Mouse (Mus musculus): ENCODE results near the gene Cyct. TPM values are rescaled to one million over a fixed set of nuclear protein-coding genes. Genes with fewer than 3 reads are reported as not detected.

Cyct gene
- polyA plus RNA-seq, 1 experiment from 2014 or later: not detected

- peak; percentile 89 for ATAC-seq (ENCODE audit: insufficient read depth, low FRiP score, low read depth)
- H3K36me3 ChIP-seq: peaks cover 6% of the 10 kb centered on the region; the same call in 1 of the 2 replicates
- H3K4me3 ChIP-seq (replicated peaks): peak within 1 kb of the TSS; percentile 100
- H3K9me3 ChIP-seq: no peaks in the 10 kb centered on the region
- H3K27me3 ChIP-seq (replicated peaks): no peaks in the 10 kb centered on the region
- under 1% methylated on average over 61 of the region's 61 CpGs for WGBS
- H3K27ac ChIP-seq: peak within 1 kb of the TSS; percentile 61
- peaks cover 4% of the 10 kb centered on the region; the same call in 1 of the 2 replicates for H3K4me1 ChIP-seq
- peak within 1 kb of the TSS; percentile 95 for H3K4me2 ChIP-seq
- peak within 1 kb of the TSS; percentile 81 for H3K9ac ChIP-seq
Observed at GRCm38 (mm10) chr2:76369821-76370655, 9.8 kb upstream of the Cyct start, which contains the start of gene Rbm45. Gene Rbm45, plus strand, starts transcription at chr2:76369984.

GRCm38 (mm10) chr2:76368861-76369660, 8.8 kb upstream of the Cyct start:
- WGBS: 66% methylated on average over 13 of the region's 13 CpGs
- H3K9me3 ChIP-seq: no peaks in the 10 kb centered on the region
- H3K4me2 ChIP-seq: 0 out of 2 replicates have a peak overlapping the region, but pooled peaks have one; percentile 95
- no peaks in the 10 kb centered on the region; the same call in 1 of the 2 replicates for H3K36me3 ChIP-seq
- peaks cover 4% of the 10 kb centered on the region; the same call in 1 of the 2 replicates for H3K4me1 ChIP-seq
- H3K9ac ChIP-seq: no peak overlapping the region
- no peak for ATAC-seq (ENCODE audit: insufficient read depth, low FRiP score, low read depth)
- H3K27me3 ChIP-seq (replicated peaks): no peaks in the 10 kb centered on the region
- peak overlapping the region; percentile 100; the same call in 1 of the 2 replicates for H3K4me3 ChIP-seq (replicated peaks)
- H3K27ac ChIP-seq: no peak overlapping the region; the same call in 1 of the 2 replicates

GRCm38 (mm10) chr2:76367188-76367922, 7.1 kb upstream of the Cyct start:
- H3K4me3 ChIP-seq (replicated peaks): no peak overlapping the region

GRCm38 (mm10) chr2:76365811-76366210, 5.6 kb upstream of the Cyct start:
- H3K27ac ChIP-seq: no peak overlapping the region
- no peak overlapping the region for H3K4me2 ChIP-seq
- H3K27me3 ChIP-seq (replicated peaks): no peaks in the 10 kb centered on the region
- no peak overlapping the region for H3K4me3 ChIP-seq (replicated peaks)
- H3K4me1 ChIP-seq: peaks cover under 1% of the 10 kb centered on the region; the same call in 1 of the 2 replicates
- no peak for ATAC-seq (ENCODE audit: insufficient read depth, low FRiP score, low read depth)
- no peaks in the 10 kb centered on the region for H3K36me3 ChIP-seq
- H3K9ac ChIP-seq: no peak overlapping the region
- H3K9me3 ChIP-seq: no peaks in the 10 kb centered on the region
- 71% methylated on average over 4 of the region's 4 CpGs for WGBS

More at GRCm38 (mm10) chr2:76367188-76367922, 7.1 kb upstream of the Cyct start:
- H3K9me3 ChIP-seq: no peaks in the 10 kb centered on the region
- no peak for ATAC-seq (ENCODE audit: insufficient read depth, low FRiP score, low read depth)
- no peak overlapping the region for H3K27ac ChIP-seq
- no peaks in the 10 kb centered on the region for H3K27me3 ChIP-seq (replicated peaks)
- 13% methylated on average over 9 of the region's 9 CpGs for WGBS
- H3K9ac ChIP-seq: no peak overlapping the region
- peaks cover 4% of the 10 kb centered on the region; the same call in 1 of the 2 replicates for H3K4me1 ChIP-seq
- H3K4me2 ChIP-seq: no peak overlapping the region
- no peaks in the 10 kb centered on the region for H3K36me3 ChIP-seq

GRCm38 (mm10) chr2:76362111-76362510, 1.9 kb upstream of the Cyct start:
- no peaks in the 10 kb centered on the region for H3K9me3 ChIP-seq
- no peak overlapping the region for H3K27ac ChIP-seq
- H3K9ac ChIP-seq: no peak overlapping the region
- H3K36me3 ChIP-seq: no peaks in the 10 kb centered on the region
- no peaks in the 10 kb centered on the region for H3K4me1 ChIP-seq
- no peak overlapping the region for H3K4me2 ChIP-seq
- H3K27me3 ChIP-seq (replicated peaks): no peaks in the 10 kb centered on the region
- ATAC-seq (ENCODE audit: insufficient read depth, low FRiP score, low read depth): no peak
- no peak overlapping the region for H3K4me3 ChIP-seq (replicated peaks)
- WGBS: 42% methylated on average over 2 of the region's 2 CpGs

- no peak for ATAC-seq (ENCODE audit: insufficient read depth, low FRiP score, low read depth)
- Histone ChIP-seq H3K9ac (no peak overlapping the region), H3K27ac (no peak overlapping the region), H3K27me3 (replicated peaks) (no peaks in the 10 kb centered on the region), H3K9me3 (no peaks in the 10 kb centered on the region), H3K4me3 (replicated peaks) (no peak overlapping the region), H3K4me1 (no peaks in the 10 kb centered on the region), H3K4me2 (no peak overlapping the region), H3K36me3 (no peaks in the 10 kb centered on the region)
- WGBS: 74% methylated on average over 6 of the region's 6 CpGs
Observed at GRCm38 (mm10) chr2:76347839-76348238, 12.4 kb downstream of the Cyct start.

GRCm38 (mm10) chr2:76342146-76342545, 18.1 kb downstream of the Cyct start:
- Histone ChIP-seq H3K4me2 (no peak overlapping the region), H3K27me3 (replicated peaks) (peaks cover 13% of the 10 kb centered on the region; the same call in 1 of the 2 replicates), H3K4me3 (replicated peaks) (no peak overlapping the region), H3K9ac (no peak overlapping the region), H3K4me1 (0 out of 2 replicates have a peak, but pooled peaks cover 7% of the 10 kb centered on the region), H3K27ac (no peak overlapping the region), H3K9me3 (no peaks in the 10 kb centered on the region), H3K36me3 (no peaks in the 10 kb centered on the region)
- no peak for ATAC-seq (ENCODE audit: insufficient read depth, low FRiP score, low read depth)
- WGBS: 90% methylated on average over 9 of the region's 9 CpGs

GRCm38 (mm10) chr2:76338215-76339156, 21.8 kb downstream of the Cyct start, which contains the start of gene Pde11a:
Gene Pde11a, minus strand, starts transcription at chr2:76338774.
- Histone ChIP-seq H3K4me1 (0 out of 2 replicates have a peak, but pooled peaks cover 7% of the 10 kb centered on the region), H3K4me2 (peak within 1 kb of the TSS; percentile 95), H3K9ac (no peak within 1 kb of the TSS), H3K27ac (no peak within 1 kb of the TSS), H3K27me3 (replicated peaks) (peaks cover 13% of the 10 kb centered on the region; the same call in 1 of the 2 replicates), H3K4me3 (replicated peaks) (peak within 1 kb of the TSS; percentile 46), H3K36me3 (no peaks in the 10 kb centered on the region), H3K9me3 (no peaks in the 10 kb centered on the region)
- peak; percentile 84 for ATAC-seq (ENCODE audit: insufficient read depth, low FRiP score, low read depth)
- WGBS: 17% methylated on average over 41 of the region's 41 CpGs

- H3K27ac ChIP-seq: no peak overlapping the region
- 74% methylated on average over 5 of the region's 5 CpGs for WGBS
- ATAC-seq (ENCODE audit: insufficient read depth, low FRiP score, low read depth): no peak
Observed at GRCm38 (mm10) chr2:76334596-76334995, 25.7 kb downstream of the Cyct start.

GRCm38 (mm10) chr2:76332161-76332805, 28.0 kb downstream of the Cyct start:
- no peaks in the 10 kb centered on the region for H3K36me3 ChIP-seq
- H3K4me2 ChIP-seq: no peak overlapping the region
- no peaks in the 10 kb centered on the region for H3K27me3 ChIP-seq (replicated peaks)
- no peak overlapping the region for H3K9ac ChIP-seq
- H3K4me3 ChIP-seq (replicated peaks): no peak overlapping the region
- H3K9me3 ChIP-seq: no peaks in the 10 kb centered on the region
- WGBS: 64% methylated on average over 11 of the region's 11 CpGs
- no peak for ATAC-seq (ENCODE audit: insufficient read depth, low FRiP score, low read depth)
- H3K27ac ChIP-seq: no peak overlapping the region
- no peaks in the 10 kb centered on the region for H3K4me1 ChIP-seq

More at GRCm38 (mm10) chr2:76334596-76334995, 25.7 kb downstream of the Cyct start:
- no peak overlapping the region for H3K4me3 ChIP-seq (replicated peaks)
- H3K4me1 ChIP-seq: 0 out of 2 replicates have a peak, but pooled peaks cover 7% of the 10 kb centered on the region
- H3K36me3 ChIP-seq: no peaks in the 10 kb centered on the region
- peaks cover 13% of the 10 kb centered on the region; the same call in 1 of the 2 replicates for H3K27me3 ChIP-seq (replicated peaks)
- no peak overlapping the region for H3K4me2 ChIP-seq
- H3K9ac ChIP-seq: no peak overlapping the region
- H3K9me3 ChIP-seq: no peaks in the 10 kb centered on the region
